Mouse (Mus musculus) lung, embryonic 14.5 days (tissue): ENCODE results near the gene Gja4. TPM values are rescaled to one million over a fixed set of nuclear protein-coding genes. Genes with fewer than 3 reads are reported as not detected.

ENCODE experiments used
- ATAC-seq: fragments of 200-750 bp; cut with Nextera tagmentation; 2 replicates; pipeline ENCODE4 v1.8.0; 2017; ENCODE audit warnings: mild to moderate bottlenecking, moderate TSS enrichment, moderate library complexity; ENCODE audit not compliant: insufficient read depth
- DNase-seq: peaks from one replicate; pipeline ENCODE4 v3.0.0-alpha.2; 2015
- H3K27ac ChIP-seq: fragments of 300-500 bp; sonication (generic); 2 replicates; pipeline ENCODE4 v1.5.1; 2014; ENCODE audit warnings: low read depth, mild to moderate bottlenecking, moderate library complexity
- H3K27me3 ChIP-seq: fragments of 300-500 bp; sonication (generic); 2 replicates; pipeline ENCODE4 v1.6.1; 2014; ENCODE audit warnings: low read length, control low read depth; ENCODE audit not compliant: insufficient read depth
- H3K36me3 ChIP-seq: fragments of 300-500 bp; sonication (generic); 2 replicates; pipeline ENCODE4 v1.6.1; 2014; ENCODE audit warnings: control low read depth; ENCODE audit not compliant: insufficient read depth
- H3K4me1 ChIP-seq: fragments of 300-500 bp; sonication (generic); 2 replicates; pipeline ENCODE4 v1.6.1; 2014; ENCODE audit warnings: antibody characterized with exemption, control low read depth; ENCODE audit not compliant: insufficient read depth
- H3K4me2 ChIP-seq: fragments of 300-500 bp; sonication (generic); 2 replicates; pipeline ENCODE4 v1.6.1; 2014; ENCODE audit warnings: mild to moderate bottlenecking
- H3K4me3 ChIP-seq: fragments of 300-500 bp; sonication (generic); 2 replicates; pipeline ENCODE4 v1.5.1; 2014; ENCODE audit warnings: low read depth, low read length
- H3K9ac ChIP-seq: fragments of 300-500 bp; sonication (generic); 2 replicates; pipeline ENCODE4 v1.6.1; 2014
- H3K9me3 ChIP-seq: fragments of 300-500 bp; sonication (generic); 2 replicates; pipeline ENCODE4 v1.6.1; 2016; ENCODE audit warnings: low read depth, low read length, control low read depth
- CTCF ChIP-seq: IDR thresholded peaks from 2 replicates; pipeline ENCODE4 v1.5.1; 2016; ENCODE audit warnings: antibody characterized with exemption, low read depth
- WGBS: fragments of 180-500 bp; shearing (Covaris S2); extraction: QIAGEN DNeasy Blood & Tissue Kit; methylation state at CpG from one replicate; pipeline ENCODE4 v1.1.7; 2014; 5-methylcytosine and 5-hydroxymethylcytosine counted together
- polyA plus RNA-seq: library from polyadenylated mRNA; unstranded; fragments of >200 nt; fragmentation: Nextera tagmentation; extraction: Ambion mirVana; gene quantifications from 2 replicates; pipeline ENCODE4 v1.2.1, GENCODE M21; 2014

Gja4 gene
- polyA plus RNA-seq, 1 experiment from 2014 or later: 24.0 TPM

DNA sequence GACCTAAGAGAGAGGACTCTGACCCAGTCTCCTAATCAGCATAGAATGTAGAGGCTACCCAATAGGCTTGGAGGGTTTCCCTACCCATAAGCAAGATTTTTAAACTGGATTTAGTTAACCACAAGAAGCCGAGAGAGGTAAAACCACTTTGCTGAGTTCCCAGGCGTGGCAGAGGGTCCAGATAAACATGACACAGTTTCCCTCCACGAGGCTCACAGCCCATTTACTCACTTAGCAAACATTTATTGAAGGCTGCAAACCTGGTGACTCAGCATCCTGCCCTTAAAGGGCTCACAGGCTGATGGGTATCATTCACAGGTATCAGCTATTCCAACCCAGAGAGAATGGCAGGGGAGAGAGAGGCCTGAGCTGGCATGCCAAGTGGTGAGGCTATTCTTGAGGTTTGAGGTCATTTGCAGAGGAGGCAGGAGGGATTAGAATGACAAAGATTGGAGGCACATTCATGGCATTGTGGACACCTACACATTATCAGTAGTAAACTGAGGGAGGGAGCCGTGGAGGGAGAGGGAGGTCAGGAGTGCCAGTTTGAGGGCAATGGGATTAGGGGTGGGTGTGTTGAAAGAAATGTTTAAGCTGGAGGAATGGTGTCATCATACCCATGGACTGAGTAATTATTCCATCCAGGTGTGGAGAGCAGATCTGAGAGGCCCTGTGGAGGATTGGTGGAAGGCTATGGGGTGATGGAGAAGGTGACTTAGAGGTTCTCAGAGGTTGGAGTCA is 35.9 kb upstream of the Gja4 start:
- no peaks in the 10 kb centered on the region for H3K9me3 ChIP-seq
- 40% methylated on average over 4 of the region's 4 CpGs for WGBS
- ATAC-seq: no peak

DNA sequence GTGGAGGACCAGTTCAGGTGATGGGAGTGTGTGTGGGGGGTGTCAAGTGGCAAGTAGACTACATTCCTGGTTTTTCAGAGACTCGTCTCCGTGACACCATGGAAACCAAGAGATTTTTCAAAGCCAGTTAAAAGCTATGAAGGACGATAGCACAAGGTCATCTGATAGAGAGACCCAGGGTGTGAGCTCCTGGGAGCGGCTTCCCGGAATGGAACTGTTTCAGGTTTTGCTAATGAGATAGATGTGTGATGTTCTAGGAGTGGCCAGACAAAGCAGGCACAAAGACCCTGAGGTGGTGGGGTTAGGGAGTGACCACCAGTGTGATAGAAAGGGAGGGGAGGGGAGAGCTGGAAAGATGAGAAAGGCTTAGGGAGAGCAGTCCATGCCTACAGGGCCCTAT is 31.2 kb upstream of the Gja4 start:
- H3K27ac ChIP-seq: no peak overlapping the region
- no peaks in the 10 kb centered on the region for H3K36me3 ChIP-seq
- no peak for TF ChIP-seq CTCF
- no peaks in the 10 kb centered on the region for H3K9me3 ChIP-seq
- no peak overlapping the region for H3K9ac ChIP-seq
- no peaks in the 10 kb centered on the region for H3K27me3 ChIP-seq
- no peaks in the 10 kb centered on the region for H3K4me1 ChIP-seq
- ATAC-seq: no peak
- WGBS: 59% methylated on average over 5 of the region's 5 CpGs
- DNase-seq: no peak
- H3K4me3 ChIP-seq: no peak overlapping the region
- H3K4me2 ChIP-seq: no peak overlapping the region

More for the DNA sequence above, 35.9 kb upstream of the Gja4 start:
- Histone ChIP-seq H3K9ac (no peak overlapping the region), H3K27ac (no peak overlapping the region), H3K36me3 (no peaks in the 10 kb centered on the region), H3K27me3 (no peaks in the 10 kb centered on the region), H3K4me1 (peaks cover 6% of the 10 kb centered on the region; the same call in 1 of the 2 replicates), H3K4me3 (no peak overlapping the region), H3K4me2 (no peak overlapping the region)
- no peak for DNase-seq
- no peak for TF ChIP-seq CTCF

DNA sequence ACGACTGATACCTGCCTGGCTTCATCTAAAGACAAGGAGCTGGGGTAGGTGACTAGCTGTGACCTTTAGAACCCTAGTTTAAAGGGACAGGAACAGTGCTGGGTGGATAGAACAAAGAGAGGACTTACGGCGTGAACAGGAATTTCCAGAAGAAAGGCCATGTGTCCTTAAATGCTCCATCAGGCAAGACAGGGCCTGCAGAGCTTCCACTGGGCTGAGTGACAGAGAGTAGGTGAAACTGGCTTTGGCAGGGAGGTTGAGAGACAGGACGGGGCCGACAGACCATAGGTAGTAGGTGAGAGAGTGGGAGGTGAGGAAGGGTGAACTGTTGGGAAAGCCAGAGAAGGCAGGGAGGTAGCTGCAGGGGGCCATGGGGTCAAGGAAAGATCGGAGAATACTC is 27.5 kb upstream of the Gja4 start:
- Histone ChIP-seq H3K9ac (no peak overlapping the region), H3K27ac (no peak overlapping the region), H3K36me3 (no peaks in the 10 kb centered on the region), H3K9me3 (no peaks in the 10 kb centered on the region), H3K4me2 (no peak overlapping the region), H3K27me3 (no peaks in the 10 kb centered on the region), H3K4me3 (no peak overlapping the region), H3K4me1 (no peaks in the 10 kb centered on the region)
- no peak for TF ChIP-seq CTCF
- DNase-seq: no peak
- WGBS: 43% methylated on average over 6 of the region's 6 CpGs
- no peak for ATAC-seq

DNA sequence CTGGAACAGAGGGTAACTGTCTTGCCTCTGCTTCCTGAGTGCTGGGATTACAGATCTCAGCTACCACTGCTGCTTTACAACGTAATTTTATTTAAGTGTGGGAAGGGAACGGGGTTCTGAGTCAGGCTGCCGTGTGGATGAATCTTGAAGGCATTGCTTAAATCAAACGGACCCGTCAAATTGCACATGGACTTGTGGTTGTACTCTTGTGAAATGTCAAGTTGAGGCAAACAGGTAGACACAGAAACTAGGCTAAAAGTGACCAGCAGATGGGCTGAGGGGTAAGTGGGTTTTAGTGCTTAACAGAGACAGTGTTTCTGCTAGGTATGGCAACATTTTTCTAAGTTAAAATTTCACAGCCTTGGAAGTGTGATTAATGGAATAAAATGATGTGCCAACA is 23.8 kb upstream of the Gja4 start:
- no peak overlapping the region for H3K4me2 ChIP-seq
- 84% methylated on average over 5 of the region's 5 CpGs for WGBS
- no peaks in the 10 kb centered on the region for H3K4me1 ChIP-seq
- H3K27ac ChIP-seq: no peak overlapping the region
- H3K27me3 ChIP-seq: peaks cover 5% of the 10 kb centered on the region; the same call in 1 of the 2 replicates
- no peak for ATAC-seq
- no peak overlapping the region for H3K4me3 ChIP-seq
- no peak for DNase-seq
- no peak for TF ChIP-seq CTCF
- no peaks in the 10 kb centered on the region for H3K36me3 ChIP-seq
- no peak overlapping the region for H3K9ac ChIP-seq
- H3K9me3 ChIP-seq: no peaks in the 10 kb centered on the region

DNA sequence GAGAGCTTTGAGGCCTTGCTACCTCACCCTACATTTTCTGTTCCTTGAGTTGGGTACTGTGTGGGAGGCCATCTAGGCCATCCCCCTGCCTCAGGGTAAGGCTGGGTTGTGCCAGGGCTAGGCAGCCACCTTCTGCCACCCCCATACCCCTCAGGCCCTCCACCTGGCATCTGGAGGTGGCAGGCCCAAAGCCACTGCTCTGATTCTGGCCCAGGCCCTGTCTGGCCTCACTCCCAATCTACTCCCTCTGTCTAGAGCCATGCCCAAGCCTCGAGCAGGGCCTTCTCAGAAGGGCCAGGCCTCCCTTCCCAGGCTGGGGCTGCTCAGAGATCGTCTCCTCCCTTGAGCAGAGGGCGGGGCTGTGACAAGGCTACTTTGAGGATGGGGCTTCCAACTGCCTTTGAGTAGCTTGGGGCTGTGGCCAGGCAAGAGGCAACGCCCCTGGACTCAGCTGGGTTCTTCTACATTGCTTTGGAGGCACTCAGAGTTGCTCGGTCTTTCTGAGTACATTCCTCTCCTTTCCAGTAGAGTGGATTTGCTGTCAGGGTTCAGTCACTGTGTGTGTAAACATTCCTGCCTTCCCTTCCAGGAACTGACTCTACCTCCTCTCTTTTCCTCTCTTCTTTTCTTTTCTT is 21.1 kb upstream of the Gja4 start:
- no peak for TF ChIP-seq CTCF
- Histone ChIP-seq H3K27ac (no peak overlapping the region), H3K27me3 (peaks cover 30% of the 10 kb centered on the region), H3K4me3 (no peak overlapping the region), H3K36me3 (no peaks in the 10 kb centered on the region), H3K4me2 (no peak overlapping the region), H3K9me3 (no peaks in the 10 kb centered on the region), H3K4me1 (no peaks in the 10 kb centered on the region), H3K9ac (no peak overlapping the region)
- ATAC-seq (no peak), DNase-seq (no peak)
- WGBS: 23% methylated on average over 5 of the region's 5 CpGs

DNA sequence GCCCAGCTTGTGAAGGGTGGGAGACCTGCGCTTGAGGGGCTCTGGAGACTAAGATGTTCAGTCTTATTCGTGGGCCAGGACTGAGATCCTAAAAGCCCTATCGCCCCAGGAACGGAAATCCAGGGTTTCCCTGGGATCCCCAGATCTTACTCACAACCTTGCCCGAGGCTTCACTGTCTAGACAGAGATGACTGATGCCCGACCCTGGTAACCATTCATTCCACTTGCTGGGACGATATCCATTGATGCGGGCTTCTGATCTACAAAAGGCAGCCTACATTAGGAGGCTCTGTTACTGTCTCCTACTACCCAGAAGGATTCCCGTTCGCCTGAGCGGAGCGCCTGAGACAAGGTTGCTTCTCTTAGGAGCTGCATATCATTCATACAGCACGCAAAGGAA is 17.3 kb upstream of the Gja4 start:
- no peak overlapping the region; the same call in 1 of the 2 replicates for H3K9ac ChIP-seq
- no peak for TF ChIP-seq CTCF
- H3K4me2 ChIP-seq: no peak overlapping the region
- DNase-seq (no peak), ATAC-seq (no peak)
- no peaks in the 10 kb centered on the region for H3K4me1 ChIP-seq
- WGBS: 27% methylated on average over 13 of the region's 13 CpGs
- H3K9me3 ChIP-seq: no peaks in the 10 kb centered on the region
- no peaks in the 10 kb centered on the region for H3K36me3 ChIP-seq
- no peak overlapping the region for H3K4me3 ChIP-seq
- no peak overlapping the region for H3K27ac ChIP-seq
- H3K27me3 ChIP-seq: peaks cover 51% of the 10 kb centered on the region
